Mouse (Mus musculus) right cerebral cortex, postnatal 36 days (tissue): Measurements from ENCODE around the gene Slc36a4.
A peak's percentile ranks its signal among the peaks of the same experiment; 100 is the strongest.

Experiments used
- DNase-seq, 2 experiments: peaks; one replicate each; pipeline ENCODE4 v3.0.0; 2022; ENCODE audit warnings: low spot score in 2 of 2, mixed read lengths in 1 of 2

Slc36a4 gene

GRCm38 (mm10) chr9:15709599-15710381 lies at the start of gene Slc36a4:
Slc36a4 (plus strand) TSS chr9:15709738.
- DNase-seq = peak; percentile 73 to 74

- DNase-seq = no peak
Observed at GRCm38 (mm10) chr9:15664606-15665005, 44.9 kb upstream of the Slc36a4 start.

- no peak for DNase-seq
Observed at GRCm38 (mm10) chr9:15669452-15669851, 40.1 kb upstream of the Slc36a4 start.

GRCm38 (mm10) chr9:15670002-15670527 lies 39.5 kb upstream of the Slc36a4 start:
- no peak for DNase-seq

GRCm38 (mm10) chr9:15672251-15672650 lies 37.3 kb upstream of the Slc36a4 start:
- DNase-seq = no peak

- peak; percentile 66 to 73 for DNase-seq
Observed at GRCm38 (mm10) chr9:15681855-15682466, 27.6 kb upstream of the Slc36a4 start.

GRCm38 (mm10) chr9:15685215-15685614 lies 24.3 kb upstream of the Slc36a4 start:
- peak; percentile 13 to 29 for DNase-seq

- no peak for DNase-seq
Observed at GRCm38 (mm10) chr9:15687358-15687757, 22.2 kb upstream of the Slc36a4 start.

GRCm38 (mm10) chr9:15693847-15694246 lies 15.7 kb upstream of the Slc36a4 start:
- DNase-seq = no peak

- DNase-seq = no peak
Observed at GRCm38 (mm10) chr9:15694989-15695388, 14.5 kb upstream of the Slc36a4 start.

GRCm38 (mm10) chr9:15705706-15706105 lies 3.8 kb upstream of the Slc36a4 start:
- no peak for DNase-seq

GRCm38 (mm10) chr9:15708979-15709598 lies 449 bp upstream of the Slc36a4 start:
- DNase-seq = no peak

GRCm38 (mm10) chr9:15710821-15711565 lies 1.5 kb downstream of the Slc36a4 start:
- DNase-seq = no peak

GRCm38 (mm10) chr9:15711676-15712075 lies 2.1 kb downstream of the Slc36a4 start:
- DNase-seq = no peak

- no peak for DNase-seq
Observed at GRCm38 (mm10) chr9:15714792-15715191, 5.3 kb downstream of the Slc36a4 start.

- no peak for DNase-seq
Observed at GRCm38 (mm10) chr9:15715193-15715989, 5.9 kb downstream of the Slc36a4 start.

GRCm38 (mm10) chr9:15717363-15717762 lies 7.8 kb downstream of the Slc36a4 start:
- no peak for DNase-seq

GRCm38 (mm10) chr9:15718295-15718694 lies 8.8 kb downstream of the Slc36a4 start:
- DNase-seq = no peak

- no peak for DNase-seq
Observed at GRCm38 (mm10) chr9:15719594-15719993, 10.1 kb downstream of the Slc36a4 start.

GRCm38 (mm10) chr9:15720556-15720955 lies 11.0 kb downstream of the Slc36a4 start:
- DNase-seq = no peak

- DNase-seq = no peak
Observed at GRCm38 (mm10) chr9:15721226-15721833, 11.8 kb downstream of the Slc36a4 start.
